Mouse (Mus musculus): ENCODE results near the gene Zfp358.

The Zfp358 gene

GRCm38 (mm10) chr8:3499751-3500150 is 6.8 kb downstream of the Zfp358 start:
- DNase-seq (ENCODE audit: low spot score in 2 of 2), result no peak

- DNase-seq (ENCODE audit: low spot score in 2 of 2), result peak; percentile 99
These were observed 7.5 kb downstream of the Zfp358 start, which contains the start of gene Mcoln1 for GRCm38 (mm10) chr8:3500235-3501090. TSS of gene Mcoln1 (plus strand) at chr8:3500457.

GRCm38 (mm10) chr8:3502217-3502616 is 9.3 kb downstream of the Zfp358 start:
- DNase-seq (ENCODE audit: low spot score in 2 of 2), result no peak

- no peak for DNase-seq (ENCODE audit: low spot score in 2 of 2)
These were observed 15.2 kb downstream of the Zfp358 start for GRCm38 (mm10) chr8:3507979-3508754.

- peak in 1 of 2 experiments; percentile 61 for DNase-seq (ENCODE audit: low spot score in 2 of 2)
These were observed 21.8 kb downstream of the Zfp358 start for GRCm38 (mm10) chr8:3514681-3515247.

- peak; percentile 88 to 93 for DNase-seq (ENCODE audit: low spot score in 2 of 2)
These were observed 22.3 kb downstream of the Zfp358 start, which contains the start of gene Pnpla6 for GRCm38 (mm10) chr8:3515260-3515671. TSS of gene Pnpla6 (plus strand) at chr8:3515384.

GRCm38 (mm10) chr8:3515771-3516417 is 23.0 kb downstream of the Zfp358 start:
- no peak for DNase-seq (ENCODE audit: low spot score in 2 of 2)

GRCm38 (mm10) chr8:3516450-3517116 is 23.6 kb downstream of the Zfp358 start:
- DNase-seq (ENCODE audit: low spot score in 2 of 2), result peak; percentile 90 to 94

GRCm38 (mm10) chr8:3517117-3517495 is 24.2 kb downstream of the Zfp358 start:
- DNase-seq (ENCODE audit: low spot score in 2 of 2), result no peak

GRCm38 (mm10) chr8:3522007-3522697 is 29.2 kb downstream of the Zfp358 start:
- peak; percentile 77 to 79 for DNase-seq (ENCODE audit: low spot score in 2 of 2)

GRCm38 (mm10) chr8:3530816-3531215 is 37.9 kb downstream of the Zfp358 start:
- no peak for DNase-seq (ENCODE audit: low spot score in 2 of 2)

- peak in 1 of 2 experiments; percentile 54 for DNase-seq (ENCODE audit: low spot score in 2 of 2)
These were observed 39.0 kb downstream of the Zfp358 start for GRCm38 (mm10) chr8:3531936-3532335.

GRCm38 (mm10) chr8:3536053-3536841 is 43.3 kb downstream of the Zfp358 start:
- peak; percentile 71 to 78 for DNase-seq (ENCODE audit: low spot score in 2 of 2)

GRCm38 (mm10) chr8:3536940-3537339 is 44.0 kb downstream of the Zfp358 start:
- no peak for DNase-seq (ENCODE audit: low spot score in 2 of 2)

GRCm38 (mm10) chr8:3537666-3538065 is 44.7 kb downstream of the Zfp358 start:
- DNase-seq (ENCODE audit: low spot score in 2 of 2), result no peak

- DNase-seq (ENCODE audit: low spot score in 2 of 2), result no peak
These were observed 46.2 kb downstream of the Zfp358 start for GRCm38 (mm10) chr8:3539146-3539545.

GRCm38 (mm10) chr8:3540076-3540475 is 47.1 kb downstream of the Zfp358 start:
- DNase-seq (ENCODE audit: low spot score in 2 of 2), result no peak

GRCm38 (mm10) chr8:3546511-3546910 is 53.6 kb downstream of the Zfp358 start:
- no peak for DNase-seq (ENCODE audit: low spot score in 2 of 2)
